Mouse (Mus musculus) T-helper 1 cell (primary cell): ENCODE data around the gene Pglyrp1.

Experiments
- in situ Hi-C: fragments of 300-600 bp; cut with MboI, MseI; formaldehyde crosslinking; loops from one replicate; pipeline ENCODE4 v1.15.1; 2025; ENCODE audit warnings: high pct_unique_total_duplicates

The Pglyrp1 gene

GRCm38 (mm10) chr7:18884745-18885422 is 13.8 kb downstream of the Pglyrp1 start:
- in situ Hi-C loops, result no loop called here

- in situ Hi-C loops, result no loop called here
Measured at GRCm38 (mm10) chr7:18886963-18887362, 15.8 kb downstream of the Pglyrp1 start.

DNA sequence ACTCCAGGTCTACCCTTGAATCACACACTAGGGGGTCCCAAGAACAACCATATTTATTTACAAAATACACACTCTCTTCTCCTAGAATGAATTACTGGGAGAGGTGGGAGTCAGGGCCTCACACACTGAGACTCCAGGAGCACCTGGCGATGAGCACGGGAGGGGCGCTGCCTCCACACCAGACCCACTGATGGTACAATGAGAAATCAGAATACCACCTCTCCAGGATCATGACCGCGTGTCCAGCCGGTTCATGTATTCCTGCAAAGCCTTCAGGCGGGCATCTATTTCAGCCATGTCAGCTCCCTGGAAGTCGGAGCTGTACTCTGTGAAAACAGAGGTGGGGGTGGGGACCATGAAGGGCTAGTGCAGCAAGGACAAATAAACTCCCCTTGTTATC is 19.7 kb downstream of the Pglyrp1 start:
- in situ Hi-C loops, result no loop called here

DNA sequence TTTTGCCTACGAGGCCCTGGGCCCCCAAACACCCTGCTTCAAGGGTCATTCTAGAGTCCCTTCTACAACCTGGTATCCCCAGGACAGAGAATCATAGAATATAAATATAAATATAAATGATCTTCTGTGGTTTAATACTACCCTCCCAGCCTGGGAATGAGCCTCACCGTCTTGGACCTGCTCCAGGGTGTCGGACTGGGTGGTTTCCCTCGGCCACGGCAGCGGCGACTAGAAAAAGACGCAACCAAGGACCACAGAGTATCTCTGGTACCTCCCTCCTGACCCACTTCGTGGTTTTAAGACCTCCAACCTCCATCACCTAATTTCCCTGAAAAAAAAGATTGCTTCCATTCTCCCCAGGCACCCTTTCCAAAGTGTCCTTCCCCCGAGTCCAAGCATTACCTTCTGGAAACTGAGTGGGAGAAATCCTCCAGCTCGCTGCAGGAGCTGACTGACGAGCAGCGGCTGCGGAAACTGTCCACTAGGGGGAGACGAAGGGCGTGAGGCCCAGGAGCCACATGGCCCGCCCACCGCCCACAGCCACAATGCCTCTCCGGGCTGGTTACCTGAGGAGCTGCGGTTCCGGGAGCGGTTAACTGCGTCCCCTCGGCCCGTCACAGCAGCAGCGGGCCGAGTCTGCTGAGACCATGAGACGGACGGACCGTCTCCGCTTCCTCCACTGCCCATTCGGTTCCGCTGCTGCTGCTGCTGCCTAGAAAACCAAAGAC is 20.9 kb downstream of the Pglyrp1 start:
- in situ Hi-C loops, result no loop called here

- in situ Hi-C loops, result no loop called here
Measured at GRCm38 (mm10) chr7:18893009-18893408, 21.9 kb downstream of the Pglyrp1 start.

- in situ Hi-C loops, result no loop called here
Measured at GRCm38 (mm10) chr7:18893651-18894430, 22.7 kb downstream of the Pglyrp1 start.

DNA sequence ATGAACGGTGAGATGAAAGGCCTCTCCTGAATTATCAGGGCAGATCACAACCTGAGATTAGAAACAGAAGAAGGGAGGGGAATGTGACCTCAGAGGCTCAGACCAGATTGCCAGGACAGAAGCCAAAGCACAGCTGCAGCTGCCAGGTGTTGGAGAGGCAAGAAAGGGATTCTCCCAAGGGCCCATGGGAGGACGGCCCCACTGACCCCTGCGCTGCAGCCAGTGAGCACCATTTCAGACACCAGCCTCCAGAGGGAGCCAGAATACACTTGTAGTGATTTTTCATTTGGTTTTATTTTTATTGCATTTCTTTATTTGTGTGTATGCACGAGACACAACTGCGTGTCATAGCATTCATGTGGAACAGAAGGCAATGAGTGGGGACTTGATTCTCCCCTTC is 25.4 kb downstream of the Pglyrp1 start:
- in situ Hi-C loops, result no loop called here

GRCm38 (mm10) chr7:18900513-18900912 is 29.4 kb downstream of the Pglyrp1 start:
- in situ Hi-C loops, result no loop called here

- in situ Hi-C loops, result no loop called here
Measured at GRCm38 (mm10) chr7:18902486-18902885, 31.4 kb downstream of the Pglyrp1 start.

DNA sequence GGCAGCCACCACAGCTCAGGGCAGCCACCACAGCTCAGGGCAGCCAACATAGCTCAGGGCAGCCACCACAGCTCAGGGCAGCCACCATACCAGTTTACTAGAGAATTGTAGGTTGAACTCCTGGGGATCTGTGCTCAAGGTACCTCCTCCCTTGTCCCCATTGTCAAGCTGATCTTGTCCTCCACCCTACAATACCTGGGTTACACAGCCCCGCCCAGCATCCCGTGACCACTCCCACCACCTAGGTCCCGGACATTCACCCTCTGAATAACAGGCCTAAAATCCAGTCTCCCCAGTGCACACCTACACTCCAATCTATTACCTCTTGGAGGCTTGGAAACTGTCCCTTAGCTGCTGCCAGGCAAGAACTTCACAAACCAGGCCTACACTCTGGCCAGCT is 33.8 kb downstream of the Pglyrp1 start:
- in situ Hi-C loops, result no loop called here

GRCm38 (mm10) chr7:18909797-18910196 is 38.7 kb downstream of the Pglyrp1 start:
- in situ Hi-C loops, result loop anchor here (5.0 kb wide), 1 partner anchor 88 kb away; no protein-coding TSS in a partner anchor

GRCm38 (mm10) chr7:18910241-18910831 is 39.2 kb downstream of the Pglyrp1 start, which contains the start of gene Ccdc61:
Ccdc61 (minus strand) TSS chr7:18910415.
- in situ Hi-C loops, result loop anchor here (5.0 kb wide), 1 partner anchor 87 kb away; no protein-coding TSS in a partner anchor

DNA sequence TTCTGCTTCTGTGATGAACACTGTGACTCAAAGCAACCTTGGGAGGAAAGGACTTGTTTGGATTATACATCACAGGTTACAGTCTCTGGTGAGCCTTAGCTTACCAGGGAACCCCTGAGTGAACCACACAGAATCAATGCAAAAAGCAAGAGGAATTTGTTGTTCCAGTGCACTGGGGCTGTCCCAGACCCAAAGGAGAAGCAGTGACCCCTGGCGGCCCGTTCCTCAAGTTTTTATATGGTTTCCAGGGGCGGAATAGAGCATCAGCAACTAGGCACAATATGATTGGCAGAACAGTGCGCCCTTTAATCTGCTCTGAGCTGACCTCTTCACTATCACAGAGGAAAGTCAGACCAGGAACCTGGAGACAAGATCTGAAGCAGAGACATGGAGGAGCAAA is 45.1 kb downstream of the Pglyrp1 start:
- in situ Hi-C loops, result loop anchor here (5.0 kb wide), 1 partner anchor 36 kb away; no protein-coding TSS in a partner anchor

GRCm38 (mm10) chr7:18917931-18918330 is 46.8 kb downstream of the Pglyrp1 start:
- in situ Hi-C loops, result loop anchor here (5.0 kb wide), 1 partner anchor 34 kb away; no protein-coding TSS in a partner anchor

GRCm38 (mm10) chr7:18921069-18921468 is 49.9 kb downstream of the Pglyrp1 start:
- in situ Hi-C loops, result no loop called here

DNA sequence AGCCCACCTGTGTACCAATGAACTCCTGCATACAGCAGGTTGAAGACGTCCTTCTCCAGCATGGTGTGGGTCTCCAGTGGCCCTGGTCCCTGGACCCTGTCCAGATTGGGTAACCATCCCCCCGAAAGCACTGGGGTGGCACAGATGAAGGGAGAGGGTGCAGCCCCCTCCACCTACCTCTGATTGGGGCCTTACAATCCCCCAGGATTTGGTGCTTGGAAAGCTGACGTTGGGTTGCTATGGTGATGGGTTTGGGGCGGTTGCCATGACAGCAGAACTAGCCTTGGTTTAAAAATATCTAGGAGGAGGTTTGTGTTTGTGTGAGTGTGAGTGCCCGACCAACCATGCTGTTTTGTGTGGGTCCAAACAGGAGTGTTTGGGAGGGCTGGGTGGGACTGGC is 51.7 kb downstream of the Pglyrp1 start:
- in situ Hi-C loops, result no loop called here

- in situ Hi-C loops, result no loop called here
Measured at GRCm38 (mm10) chr7:18923267-18923666, 52.1 kb downstream of the Pglyrp1 start.

DNA sequence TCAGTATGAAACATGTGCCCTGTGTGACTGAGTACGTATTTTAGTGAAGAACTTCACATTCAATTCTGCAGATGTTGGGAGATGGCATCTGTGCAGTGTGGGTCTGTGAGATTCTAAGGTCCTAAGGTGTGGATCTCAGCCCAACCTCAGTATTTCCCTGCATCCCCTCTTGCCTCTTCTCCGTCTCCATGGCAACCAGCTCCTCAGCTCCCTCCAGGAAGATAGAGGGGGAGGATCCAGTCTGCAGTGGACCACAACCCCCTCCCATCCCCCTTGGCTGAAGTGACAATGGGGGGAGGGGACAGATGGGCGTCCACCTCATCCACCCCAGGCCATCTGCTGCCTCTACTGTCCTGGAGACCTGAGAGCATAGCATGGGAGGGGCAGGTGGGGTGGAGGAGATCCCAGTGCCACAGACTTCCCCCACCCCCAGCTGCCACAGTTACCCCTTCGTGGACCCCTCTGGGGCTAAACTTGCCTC is 52.6 kb downstream of the Pglyrp1 start:
- in situ Hi-C loops, result no loop called here

DNA sequence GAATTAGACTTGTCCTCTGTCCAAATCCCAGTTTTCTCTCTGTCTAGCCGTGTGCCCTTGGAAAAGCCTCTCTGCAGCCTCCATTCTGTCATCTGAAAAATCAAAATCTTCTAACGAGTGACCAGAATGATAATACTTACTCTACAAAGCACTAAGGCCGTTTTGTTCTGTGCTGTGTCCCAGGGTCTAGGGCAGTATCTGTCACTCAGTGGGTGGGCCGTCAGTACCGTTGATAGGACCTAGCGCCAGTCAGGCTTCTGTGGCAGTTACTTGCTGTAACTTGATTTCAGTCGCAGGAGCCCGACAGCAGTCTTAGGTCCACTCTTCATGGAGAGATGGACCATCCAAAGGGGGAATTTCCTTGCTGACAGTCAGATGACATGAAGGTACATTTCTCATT is 53.2 kb downstream of the Pglyrp1 start:
- in situ Hi-C loops, result no loop called here

GRCm38 (mm10) chr7:18925162-18925938 is 54.2 kb downstream of the Pglyrp1 start, which contains the start of gene Nova2:
Nova2 (plus strand) TSS chr7:18925888.
- in situ Hi-C loops, result no loop called here
